Mouse (Mus musculus) right cerebral cortex, adult 2 months (tissue): ENCODE results near the gene Foxf2.

Experiments used
- DNase-seq, 2 experiments: peaks; one replicate each; pipeline ENCODE4 v3.0.0; 2021 to 2022; ENCODE audit warnings: low spot score in 2 of 2

The Foxf2 gene

GRCm38 (mm10) chr13:31626183-31626801 is 676 bp downstream of the Foxf2 start:
- no peak for DNase-seq

DNA sequence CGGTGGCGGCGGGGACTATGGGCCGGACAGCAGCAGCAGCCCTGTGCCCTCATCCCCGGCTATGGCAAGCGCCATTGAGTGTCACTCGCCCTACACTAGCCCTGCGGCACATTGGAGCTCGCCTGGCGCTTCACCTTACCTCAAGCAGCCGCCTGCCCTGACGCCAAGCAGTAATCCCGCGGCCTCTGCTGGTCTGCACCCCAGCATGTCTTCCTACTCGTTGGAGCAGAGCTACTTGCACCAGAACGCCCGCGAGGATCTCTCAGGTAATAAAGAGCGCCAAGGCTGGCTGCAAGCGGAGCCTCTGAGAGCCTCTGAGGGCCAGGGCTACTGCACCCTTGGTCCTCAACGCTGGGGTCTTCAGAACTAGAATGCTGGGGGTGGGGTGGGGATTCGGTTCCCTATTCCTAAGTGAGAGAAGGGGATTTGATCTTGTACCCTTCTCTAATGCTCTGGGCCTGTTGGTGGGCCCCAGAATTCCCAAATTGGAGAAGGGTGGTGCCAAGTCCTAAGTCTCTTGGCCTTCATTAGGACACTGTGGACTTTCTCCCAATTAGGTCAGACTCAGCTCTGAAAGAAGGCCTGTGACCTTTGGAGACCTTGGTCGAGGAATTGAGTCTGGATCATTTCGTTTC is 1.5 kb downstream of the Foxf2 start:
- DNase-seq, result no peak

GRCm38 (mm10) chr13:31627864-31628690 is 2.5 kb downstream of the Foxf2 start:
- DNase-seq, result no peak

GRCm38 (mm10) chr13:31628691-31629180 is 3.1 kb downstream of the Foxf2 start:
- no peak for DNase-seq

GRCm38 (mm10) chr13:31629321-31629851 is 3.8 kb downstream of the Foxf2 start:
- no peak for DNase-seq

DNA sequence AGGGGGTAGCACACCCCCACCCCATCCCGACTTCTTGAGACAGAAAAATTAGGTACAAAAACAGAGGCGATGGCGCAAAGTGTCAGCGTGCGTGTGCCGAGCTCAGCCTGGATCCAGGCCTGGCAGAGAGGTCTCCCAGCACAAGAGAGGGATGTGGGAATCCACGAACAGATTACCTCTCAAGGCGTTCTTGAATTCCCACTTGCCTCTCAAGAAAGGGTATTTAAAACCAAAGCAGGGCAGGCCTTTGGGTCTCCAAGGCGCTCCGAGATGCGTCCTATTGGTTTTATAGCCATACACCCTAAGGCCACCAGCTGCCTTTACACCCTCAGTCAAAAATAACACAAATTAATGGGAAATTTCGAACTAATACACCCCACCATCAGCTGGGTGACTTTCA is 4.4 kb downstream of the Foxf2 start:
- DNase-seq, result no peak

- DNase-seq, result no peak
Observed at GRCm38 (mm10) chr13:31630551-31630950, 4.9 kb downstream of the Foxf2 start.

DNA sequence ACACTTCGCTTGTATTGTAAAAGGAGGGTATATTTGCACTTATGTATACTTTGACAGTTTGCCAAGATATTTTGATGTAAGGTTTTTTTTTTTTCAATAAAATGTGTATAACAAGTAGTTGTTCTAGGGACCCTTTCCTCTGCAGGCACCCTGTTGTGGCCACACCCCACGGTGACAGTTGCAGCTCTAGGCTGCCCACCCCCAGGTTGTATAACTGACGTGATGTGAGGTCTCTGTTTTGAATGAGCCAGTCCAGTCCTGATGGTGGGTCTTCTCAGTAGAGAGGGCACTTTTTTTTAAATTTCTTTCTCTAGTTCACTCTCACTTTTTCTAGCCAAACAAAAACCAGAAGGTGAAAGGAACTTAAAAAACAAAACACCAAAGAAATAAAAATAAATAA is 5.7 kb downstream of the Foxf2 start:
- DNase-seq, result no peak

- peak; percentile 68 to 69 for DNase-seq
Observed at GRCm38 (mm10) chr13:31632450-31632849, 6.8 kb downstream of the Foxf2 start.

- no peak for DNase-seq
Observed at GRCm38 (mm10) chr13:31633259-31633658, 7.6 kb downstream of the Foxf2 start.

- DNase-seq, result no peak
Observed at GRCm38 (mm10) chr13:31635546-31635945, 9.9 kb downstream of the Foxf2 start.

GRCm38 (mm10) chr13:31641517-31641916 is 15.9 kb downstream of the Foxf2 start:
- DNase-seq, result no peak

- DNase-seq, result no peak
Observed at GRCm38 (mm10) chr13:31652131-31652745, 26.6 kb downstream of the Foxf2 start.

- peak; percentile 10 to 19 for DNase-seq
Observed at GRCm38 (mm10) chr13:31656249-31656648, 30.6 kb downstream of the Foxf2 start.

- no peak for DNase-seq
Observed at GRCm38 (mm10) chr13:31658212-31658611, 32.6 kb downstream of the Foxf2 start.

DNA sequence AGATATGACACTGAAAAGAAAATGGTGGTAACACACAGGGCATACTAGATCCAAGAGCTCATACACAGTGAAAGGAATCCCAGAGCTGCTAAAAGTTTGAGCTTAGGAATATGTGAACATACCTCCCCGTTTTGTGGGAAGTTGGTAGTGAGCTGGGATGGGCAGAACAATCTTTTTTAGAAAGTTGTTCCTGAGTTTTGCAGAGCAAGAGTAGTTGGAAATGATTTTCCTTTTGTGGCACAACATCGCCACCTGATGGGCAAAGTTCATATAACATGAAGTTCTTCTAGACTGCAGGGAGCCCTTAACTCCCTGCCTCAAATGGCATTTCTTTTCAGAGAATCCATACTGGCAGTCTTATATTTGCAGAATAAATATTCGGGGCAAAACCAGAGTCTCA is 33.3 kb downstream of the Foxf2 start:
- DNase-seq, result peak; percentile 83 to 92

GRCm38 (mm10) chr13:31661211-31661610 is 35.6 kb downstream of the Foxf2 start:
- no peak for DNase-seq

- DNase-seq, result no peak
Observed at GRCm38 (mm10) chr13:31665376-31665775, 39.8 kb downstream of the Foxf2 start.

DNA sequence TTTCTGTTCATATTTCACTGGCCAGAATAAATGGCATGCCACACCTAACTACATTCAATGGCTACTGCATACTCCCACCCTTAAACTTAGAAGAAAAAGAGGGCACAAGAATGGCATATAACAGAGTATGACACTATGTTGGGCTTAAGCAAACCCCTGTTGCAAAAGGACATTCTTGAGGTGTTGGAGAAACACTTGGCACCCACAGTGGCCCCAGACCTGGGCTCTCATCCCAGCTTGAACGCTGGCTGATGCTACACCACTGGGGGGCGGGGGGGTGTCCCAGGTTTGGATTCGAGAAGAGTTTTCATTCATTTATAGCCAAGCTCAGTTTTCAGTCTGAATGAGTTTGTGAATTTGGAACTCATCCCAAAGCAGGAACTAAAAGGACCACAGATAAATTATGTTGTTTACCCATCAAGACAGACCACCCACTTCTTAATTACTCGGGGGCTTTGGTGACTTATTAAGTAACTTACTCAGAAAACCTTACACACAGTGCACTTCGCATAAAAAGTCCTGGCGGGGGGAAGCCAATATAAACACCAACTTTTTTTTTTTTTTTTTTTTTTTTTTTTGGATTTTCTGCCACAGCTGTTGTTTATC is 42.4 kb downstream of the Foxf2 start:
- DNase-seq, result no peak

DNA sequence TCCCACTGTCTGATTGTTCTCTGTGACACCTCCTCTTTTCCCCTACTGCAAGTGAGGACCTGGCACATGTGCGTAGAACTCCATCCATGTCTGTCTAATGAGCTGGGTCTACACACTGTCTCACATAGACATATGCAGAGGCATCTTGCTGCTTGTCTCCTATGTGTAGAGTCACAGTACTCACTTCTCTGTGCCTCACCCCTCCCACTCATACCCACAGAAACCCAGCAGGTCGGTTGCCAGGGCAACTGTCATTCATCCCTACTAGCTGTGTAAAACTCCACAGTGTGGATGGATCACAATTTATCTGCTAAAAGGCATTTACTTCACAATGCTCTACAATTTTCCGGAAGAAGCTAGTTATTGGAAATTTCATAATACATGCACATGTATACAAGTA is 46.5 kb downstream of the Foxf2 start:
- DNase-seq, result no peak
